Mouse (Mus musculus): ENCODE measurements around the gene Akap8. TPM values are rescaled to one million over a fixed set of nuclear protein-coding genes. Genes with fewer than 3 reads are reported as not detected.

Akap8 gene
- total and polyA plus RNA-seq, 3 experiments, result 77.9 to 127 (median 101) TPM

DNA sequence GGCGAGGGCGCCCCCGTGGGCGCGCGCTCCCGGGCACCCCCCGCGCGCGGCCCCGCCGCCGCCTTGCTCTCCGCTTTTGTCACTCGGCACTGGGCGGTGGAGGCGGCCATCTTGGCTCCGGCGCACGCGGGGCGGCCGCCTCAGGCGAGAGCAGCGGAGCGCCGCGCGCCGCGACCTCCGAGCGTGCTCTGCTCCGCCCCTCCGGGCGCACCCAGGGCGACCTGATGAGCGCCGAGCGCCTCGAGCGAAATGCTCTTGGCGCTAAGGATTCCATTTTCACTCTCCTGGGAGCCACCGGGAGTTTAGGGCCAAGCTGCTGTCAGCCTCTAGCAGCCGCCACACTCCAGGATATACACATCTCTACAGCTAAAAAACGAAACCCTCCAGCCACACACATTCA is 43.3 kb upstream of the Akap8 start (continued):
- no peak for TF ChIP-seq UBTF (IDR thresholded peaks at IDR 0.05; ENCODE audit: borderline replicate concordance, insufficient read depth, low read depth, low read length)
- peak; percentile 62 for TF ChIP-seq USF1 (IDR thresholded peaks at IDR 0.05; ENCODE audit: low read depth, low read length)
- no peak for TF ChIP-seq ETS1 (IDR thresholded peaks at IDR 0.05; ENCODE audit: low read depth, low read length)
- no peak for TF ChIP-seq ZNF384 (IDR thresholded peaks at IDR 0.05; ENCODE audit: low read depth, low read length)
- no peak; the same call in 1 of the 2 replicates for TF ChIP-seq KAT2A (conservative IDR thresholded peaks at IDR 0.05; ENCODE audit: low read depth, low read length)
- TF ChIP-seq TAL1 (IDR thresholded peaks at IDR 0.05; ENCODE audit: low read length), result no peak
- peak; percentile 88 for TF ChIP-seq HCFC1 (IDR thresholded peaks at IDR 0.05; ENCODE audit: low read depth, low read length)
- TF ChIP-seq EP300 (IDR thresholded peaks at IDR 0.05; ENCODE audit: low read depth in 1 of 2, low read length in 2 of 2), result no peak
- no peak for TF ChIP-seq GABPA (IDR thresholded peaks at IDR 0.05; ENCODE audit: low read depth, low read length)
- TF ChIP-seq POLR2AphosphoS2 (IDR thresholded peaks at IDR 0.05; ENCODE audit: low read length), result no peak
- TF ChIP-seq BHLHE40 (IDR thresholded peaks at IDR 0.05; ENCODE audit: borderline replicate concordance, low read depth, low read length), result no peak
- TF ChIP-seq USF2 (IDR thresholded peaks at IDR 0.05; ENCODE audit: borderline replicate concordance in 1 of 2, insufficient read depth in 1 of 2, low read depth in 1 of 2, low read length in 2 of 2), result no peak
- TF ChIP-seq NRF1 (IDR thresholded peaks at IDR 0.05; ENCODE audit: insufficient read depth, low read depth, low read length, poor library complexity, severe bottlenecking), result peak; percentile 45; the same call in 1 of the 2 replicates
- no peak for TF ChIP-seq ELF1 (IDR thresholded peaks at IDR 0.05; ENCODE audit: low read depth, low read length)
- no peak for TF ChIP-seq JUND (IDR thresholded peaks at IDR 0.05; ENCODE audit: low read depth, low read length)
- TF ChIP-seq NELFE (IDR thresholded peaks at IDR 0.05; ENCODE audit: low read depth, low read length), result peak; percentile 50

DNA sequence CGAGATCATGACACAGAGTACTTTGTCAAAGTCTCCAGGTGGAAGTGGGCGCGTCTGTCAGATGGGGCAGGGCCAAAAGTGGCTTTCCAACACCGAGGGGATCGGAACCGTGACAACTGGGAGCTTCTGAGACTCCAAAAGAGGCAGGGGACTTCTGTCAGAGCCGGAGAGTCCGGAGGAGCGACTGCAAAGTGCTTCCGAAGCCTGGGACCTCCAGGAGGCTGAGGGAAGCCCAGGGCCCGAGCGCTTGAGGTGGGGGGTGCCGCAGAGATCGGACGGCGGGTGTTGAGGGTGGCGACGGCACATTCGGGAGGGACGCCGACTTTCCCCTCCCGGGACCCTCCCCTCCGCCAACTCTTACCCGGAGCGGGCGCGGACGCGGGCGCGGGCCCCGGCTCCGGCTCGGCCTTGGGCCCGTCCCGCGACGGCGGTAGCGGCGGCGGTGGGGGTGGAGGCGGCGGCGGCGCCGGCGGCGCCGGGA is 42.8 kb upstream of the Akap8 start:
- peak; percentile 52 for DNase-seq (ENCODE audit: low read depth, low spot score)
- H3K4me1 ChIP-seq (ENCODE audit: control insufficient read depth in 1 of 2, insufficient read depth in 2 of 2, low read length in 2 of 2), result peaks cover 5 to 26% of the 10 kb centered on the region in 2 experiments

More for the DNA sequence above, 42.8 kb upstream of the Akap8 start:
- no peaks in the 10 kb centered on the region for H3K27me3 ChIP-seq (ENCODE audit: control insufficient read depth in 1 of 2, insufficient read depth in 2 of 2, low read length in 2 of 2)
- H3K79me2 ChIP-seq (ENCODE audit: control insufficient read depth, insufficient read depth, low read length, poor library complexity), result peaks cover 19% of the 10 kb centered on the region
- H3K4me3 ChIP-seq (ENCODE audit: control insufficient read depth in 1 of 2, insufficient read depth in 1 of 2, low read depth in 2 of 2, low read length in 2 of 2), result peak overlapping the region; percentile 94 to 97
- peaks cover 3 to 19% of the 10 kb centered on the region in 2 experiments; a peak in 3 of 4 replicates for H3K36me3 ChIP-seq (ENCODE audit: control insufficient read depth in 1 of 2, insufficient read depth in 2 of 2, low read length in 2 of 2)
- peak overlapping the region; percentile 46 for H3K27ac ChIP-seq (ENCODE audit: control insufficient read depth, low read depth, low read length)
- peak overlapping the region; percentile 95 for H3K9ac ChIP-seq (ENCODE audit: control insufficient read depth, low read depth, low read length, poor library complexity, severe bottlenecking)
- TF ChIP-seq SIN3A (IDR thresholded peaks at IDR 0.05; ENCODE audit: low read length), result no peak
- no peak for TF ChIP-seq TBP (IDR thresholded peaks at IDR 0.05; ENCODE audit: low read depth, low read length)
- TF ChIP-seq NRF1 (IDR thresholded peaks at IDR 0.05; ENCODE audit: insufficient read depth, low read depth, low read length, poor library complexity, severe bottlenecking), result no peak
- no peak for TF ChIP-seq NELFE (IDR thresholded peaks at IDR 0.05; ENCODE audit: low read depth, low read length)
- H3K9me3 ChIP-seq (replicated peaks; ENCODE audit: insufficient read depth, low read length), result no peaks in the 10 kb centered on the region
